Mouse (Mus musculus) liver, postnatal 0 days (tissue): ENCODE data around the gene Msh4.

Experiments used
- CTCF ChIP-seq: sonication (generic); IDR thresholded peaks from 2 replicates; pipeline ENCODE4 v1.5.1; 2016; ENCODE audit warnings: antibody characterized with exemption, low read depth
- EP300 ChIP-seq: IDR thresholded peaks from 2 replicates; pipeline ENCODE4 v1.6.1; 2016; ENCODE audit warnings: antibody characterized with exemption, low read depth, mild to moderate bottlenecking

DNA sequence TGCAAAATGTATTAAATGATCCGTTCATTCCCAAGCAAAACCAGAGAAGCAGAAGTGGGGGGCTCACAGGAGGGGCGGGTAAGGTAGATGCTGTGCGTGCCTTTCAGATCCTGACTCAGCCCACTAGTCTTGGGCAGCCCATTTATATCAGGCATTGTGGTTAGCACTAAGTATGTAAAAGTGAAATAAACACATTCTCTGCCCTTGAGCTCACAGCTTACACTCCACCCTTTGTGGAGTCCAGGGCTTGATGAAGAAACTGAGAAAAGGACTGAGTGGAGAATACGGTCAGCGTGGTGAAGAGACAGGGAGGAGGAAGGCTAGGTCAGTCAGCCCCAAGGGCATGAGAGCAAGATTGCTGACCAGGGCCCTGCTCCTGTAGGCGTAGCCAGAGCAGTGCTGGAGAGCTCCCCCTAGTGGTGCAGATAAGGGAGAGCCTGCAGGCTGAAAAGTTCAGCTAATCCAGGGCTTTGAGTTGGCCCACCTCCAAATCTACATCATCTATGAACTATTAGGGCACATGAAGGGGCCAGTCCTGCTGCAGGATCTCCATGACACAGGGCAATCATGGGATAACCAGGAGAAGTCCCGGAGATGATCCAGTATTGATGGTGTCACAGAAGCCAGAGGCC is 70.4 kb downstream of the Msh4 start:
- TF ChIP-seq EP300 (no peak), CTCF (peak; percentile 96)
